Mouse (Mus musculus): ENCODE results near the gene C1qa.

Gene C1qa

DNA sequence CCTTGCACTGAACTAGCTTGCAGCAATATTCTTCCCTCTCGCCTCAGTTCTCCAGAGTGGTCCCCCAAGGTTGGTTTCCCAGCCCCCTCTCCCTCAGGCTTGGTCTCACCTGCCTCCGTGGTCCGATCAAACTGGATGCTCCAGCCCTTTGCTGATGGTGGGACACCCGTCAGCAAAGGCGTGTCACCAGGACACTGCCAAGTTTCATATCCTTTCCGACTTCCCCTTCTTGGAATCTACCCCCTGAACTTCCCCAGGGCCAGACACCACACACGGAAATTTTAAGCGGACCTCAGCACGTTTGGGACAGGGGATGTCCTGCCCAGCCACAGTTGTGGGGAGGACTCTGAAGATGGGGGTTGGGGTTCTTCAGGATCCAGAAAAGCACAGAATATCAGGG, at the start of gene C1qa:
TSS of gene C1qa (minus strand) at position 167 of the 400 bp plus-strand sequence.
- peak; percentile 42 for DNase-seq (ENCODE audit: low read depth, low spot score)

DNA sequence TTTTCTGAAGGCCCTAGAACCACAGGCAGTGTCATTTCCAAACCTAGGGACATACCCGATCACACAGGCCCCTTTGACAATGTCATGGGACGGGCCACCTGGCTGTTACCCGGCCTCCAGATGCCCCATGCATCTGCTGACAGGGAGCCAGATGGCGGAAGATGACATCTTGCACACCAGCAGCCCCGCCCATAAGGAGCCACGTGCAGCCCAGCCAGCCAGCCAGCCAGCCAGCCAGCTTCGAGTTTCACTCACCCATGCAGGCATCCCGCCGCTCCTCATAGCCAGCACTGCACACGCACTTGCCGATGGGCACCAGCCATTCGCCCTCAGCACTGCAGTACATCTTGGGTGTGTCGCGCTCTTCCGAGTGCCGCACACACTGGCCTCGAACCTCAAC, 46.8 kb upstream of the C1qa start:
- no peak for DNase-seq (ENCODE audit: low read depth, low spot score)

DNA sequence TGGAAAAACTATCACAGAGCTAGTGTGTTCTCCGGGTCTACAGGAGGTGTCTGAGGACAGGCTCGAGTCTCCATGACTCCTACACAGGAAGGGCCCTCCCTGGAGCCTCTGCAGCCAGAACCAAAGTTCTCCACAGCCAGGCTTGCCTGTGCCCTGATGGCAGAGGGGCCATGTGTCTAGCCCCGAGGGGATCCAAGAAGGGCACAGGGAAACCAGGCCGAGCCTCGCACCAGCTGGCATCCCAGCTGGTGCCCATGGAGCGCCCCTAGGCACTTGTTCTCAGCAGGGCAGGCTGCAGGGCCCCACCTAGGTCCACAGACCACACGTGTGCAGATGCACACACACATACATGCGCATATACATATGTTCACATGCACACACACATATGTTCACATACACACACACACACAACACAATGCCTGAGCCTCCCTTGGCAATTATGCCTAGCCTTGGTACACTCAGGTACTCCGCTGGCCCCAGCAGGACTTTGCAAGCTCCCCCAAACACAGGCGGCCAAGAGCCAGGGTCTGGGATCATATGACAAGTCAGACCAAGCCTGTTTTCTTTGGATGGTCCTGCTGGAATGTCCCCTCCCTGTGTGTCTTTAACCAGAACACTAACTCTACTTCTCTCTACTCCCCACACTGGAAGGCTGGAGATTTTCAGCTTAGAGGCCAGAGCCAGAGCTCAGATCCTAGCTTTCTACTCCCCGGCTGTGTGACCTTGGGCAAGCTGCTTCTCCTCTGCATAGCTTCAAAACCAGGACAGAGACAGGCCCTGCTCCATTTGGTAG, 46.2 kb upstream of the C1qa start:
- no peak for DNase-seq (ENCODE audit: low read depth, low spot score)

DNA sequence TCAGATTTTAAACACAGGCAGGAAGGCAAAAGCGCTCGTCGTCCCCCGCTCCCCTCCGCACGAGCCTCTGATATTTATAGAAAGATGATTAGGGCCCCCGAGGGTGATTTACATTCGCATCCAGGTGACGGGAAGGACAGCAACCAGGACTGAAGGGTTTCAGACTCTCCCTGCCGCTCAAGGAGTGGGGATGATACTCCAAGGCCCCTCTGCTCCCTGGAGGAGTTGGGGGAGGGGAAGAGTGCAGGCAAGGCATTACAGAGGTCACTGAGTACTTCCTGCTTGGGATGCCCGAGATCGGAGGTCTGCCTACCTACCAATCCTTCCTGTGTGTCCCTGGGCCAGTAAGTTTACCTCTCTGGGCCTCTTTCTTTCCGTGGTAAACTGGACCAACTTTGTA, 44.6 kb upstream of the C1qa start:
- no peak for DNase-seq (ENCODE audit: low read depth, low spot score)

DNA sequence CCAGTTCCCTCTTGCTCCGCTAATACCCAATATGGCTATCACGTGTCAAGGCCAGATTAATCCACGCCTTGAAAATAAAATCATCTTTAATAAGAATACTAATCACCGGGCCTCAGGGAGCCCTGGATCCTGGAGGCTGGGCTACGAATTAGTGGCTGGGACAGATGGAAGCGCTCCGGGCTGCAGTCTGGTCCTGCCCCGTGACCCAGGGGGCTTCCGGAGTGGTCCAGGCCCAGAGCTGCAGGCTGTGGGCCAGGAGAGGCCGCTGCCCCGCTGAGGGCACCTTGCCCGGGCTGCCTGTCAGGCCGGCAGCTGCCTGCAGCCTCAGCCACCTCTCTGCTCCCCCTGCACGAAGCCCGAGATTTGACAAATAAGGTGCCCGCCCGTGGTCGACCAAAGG, 44.2 kb upstream of the C1qa start:
- no peak for DNase-seq (ENCODE audit: low read depth, low spot score)

DNA sequence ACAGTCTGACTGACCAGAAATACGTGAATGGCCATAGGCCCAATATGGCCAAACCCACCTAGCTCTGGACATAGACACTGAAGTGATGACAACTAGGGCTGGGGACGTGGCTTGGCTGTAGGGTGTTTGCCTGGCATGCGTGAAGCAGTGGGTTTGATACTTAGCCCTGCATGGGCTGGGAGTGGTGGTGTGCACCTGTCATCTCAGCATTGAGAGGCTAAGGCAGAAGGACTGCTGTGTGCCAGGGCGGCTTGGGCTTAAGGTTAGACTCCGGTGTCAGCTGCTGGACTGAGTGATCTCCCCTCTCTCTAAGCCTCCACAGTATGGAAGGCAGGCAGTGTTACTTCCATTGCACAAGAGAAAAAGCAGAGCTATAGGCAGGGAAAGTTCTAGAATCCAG, 39.3 kb upstream of the C1qa start:
- DNase-seq (ENCODE audit: low read depth, low spot score): no peak

DNA sequence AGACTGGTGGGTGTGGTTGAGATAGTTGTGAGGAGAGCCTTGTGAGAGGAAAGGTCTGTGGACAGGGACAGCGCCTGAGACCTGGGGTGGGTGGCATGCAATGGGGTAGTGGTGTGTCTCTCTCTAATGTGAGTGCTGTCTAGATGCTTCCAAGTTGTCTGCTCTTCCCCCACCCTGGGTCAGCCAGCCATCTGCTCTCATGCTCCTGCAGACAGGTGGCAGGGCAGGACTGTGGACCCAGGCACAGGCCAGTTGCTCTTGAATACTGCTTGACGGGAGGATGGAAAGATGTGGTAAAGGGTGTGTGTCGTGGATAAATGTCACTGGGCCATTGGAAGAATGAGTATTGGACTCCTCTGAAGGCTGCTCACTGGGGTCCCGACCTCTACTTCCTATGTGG, 38.7 kb upstream of the C1qa start:
- DNase-seq (ENCODE audit: low read depth, low spot score): no peak

DNA sequence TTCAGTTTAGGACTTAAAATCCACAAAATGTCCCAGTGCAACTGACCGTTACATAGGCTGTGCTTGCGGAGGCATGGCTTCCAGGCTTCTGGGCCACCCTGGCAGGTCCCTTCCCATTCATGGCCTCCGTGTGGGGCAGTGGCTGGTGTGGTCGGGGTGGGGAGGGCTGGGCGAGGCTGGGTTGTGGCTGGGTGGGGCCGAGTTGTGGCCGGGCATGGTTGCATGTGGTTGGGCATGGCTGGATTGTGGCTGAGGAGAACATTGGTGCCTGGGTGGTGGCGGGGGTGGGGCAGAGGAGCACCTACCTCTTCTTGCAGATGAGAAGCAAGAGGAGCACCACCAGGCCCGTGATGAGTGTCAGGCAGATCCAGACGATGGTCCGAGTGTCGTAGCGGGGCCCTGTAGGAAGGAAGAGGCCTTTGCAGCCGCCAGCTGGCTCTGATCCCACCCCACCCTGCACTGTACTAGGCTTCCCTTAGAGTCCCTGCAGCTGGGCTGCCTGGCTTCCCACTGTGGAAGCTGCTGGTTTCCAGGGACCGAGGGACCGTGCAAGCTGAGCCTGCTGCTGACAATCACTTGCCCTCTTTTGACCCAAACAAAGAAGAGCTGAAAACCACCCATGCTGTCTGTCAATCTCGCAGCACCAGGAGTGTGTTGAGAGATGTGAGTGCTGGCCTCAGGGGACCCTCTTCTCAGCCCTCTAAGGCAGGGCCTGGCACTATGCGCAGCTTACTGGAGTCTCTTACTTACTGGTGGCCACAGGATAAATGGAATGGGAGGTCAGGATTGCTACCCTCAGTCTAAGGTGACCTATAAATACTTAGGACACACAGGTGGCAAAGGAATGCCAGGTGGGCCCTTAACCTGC, 36.4 kb upstream of the C1qa start:
- DNase-seq (ENCODE audit: low read depth, low spot score): no peak

DNA sequence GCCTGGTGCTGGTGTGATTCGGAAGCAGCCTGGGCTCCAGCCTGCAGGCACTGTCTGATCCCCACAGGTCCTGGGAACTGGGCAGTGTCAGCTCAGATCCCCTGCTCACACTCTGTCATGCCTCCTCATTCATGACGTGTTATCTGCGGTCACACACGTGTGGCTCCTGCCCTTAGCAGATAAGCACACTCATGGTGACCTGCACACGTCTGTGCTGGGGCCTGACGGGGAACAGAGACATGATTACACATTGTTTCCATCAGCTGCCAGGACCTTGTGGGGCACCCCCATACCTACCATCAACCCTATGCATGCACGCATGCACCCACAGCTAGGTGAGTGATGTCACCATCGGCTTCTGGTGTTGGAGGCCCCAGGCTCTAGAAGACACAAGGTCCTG, 31.9 kb upstream of the C1qa start:
- no peak for DNase-seq (ENCODE audit: low read depth, low spot score)

DNA sequence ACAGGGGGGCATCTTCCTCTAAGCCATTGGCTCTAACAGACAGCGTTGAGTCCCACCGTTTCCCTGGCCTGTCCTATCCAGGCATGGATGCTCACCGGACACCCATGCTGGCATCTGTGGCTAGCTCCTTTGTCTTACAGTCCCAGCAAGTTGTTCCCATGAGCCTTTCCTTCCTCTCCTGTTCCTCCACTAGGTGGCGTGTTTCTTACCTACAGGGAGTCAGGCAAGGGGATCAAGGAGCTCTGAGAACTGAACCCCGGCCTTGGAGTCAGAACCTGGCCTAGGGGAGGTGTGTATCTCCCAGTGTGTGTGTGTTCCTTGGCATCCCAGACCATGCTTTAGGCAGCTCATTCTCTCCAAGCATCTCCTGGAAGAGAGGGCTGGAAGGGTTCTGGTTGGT, 30.3 kb upstream of the C1qa start:
- peak; percentile 6 for DNase-seq (ENCODE audit: low read depth, low spot score)

DNA sequence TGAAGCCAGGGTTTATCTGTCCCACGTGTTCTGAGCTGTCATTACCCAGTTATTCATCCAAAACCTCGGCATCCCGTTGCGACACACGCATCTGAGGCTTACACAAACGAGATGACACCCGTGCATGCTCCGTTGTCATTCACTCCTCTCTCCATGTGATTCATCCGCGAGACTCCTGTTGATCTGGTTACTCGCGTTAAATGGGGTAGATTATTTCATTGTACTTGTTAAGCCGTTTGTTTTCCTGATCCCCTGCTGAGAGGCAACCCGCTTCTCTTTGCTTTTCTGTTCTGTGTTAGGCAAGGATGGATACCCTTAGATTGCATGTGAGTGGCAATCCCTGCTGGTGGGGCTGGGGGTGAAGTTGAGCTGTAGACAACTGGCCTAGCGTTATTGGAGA, 27.2 kb upstream of the C1qa start:
- DNase-seq (ENCODE audit: low read depth, low spot score): no peak

DNA sequence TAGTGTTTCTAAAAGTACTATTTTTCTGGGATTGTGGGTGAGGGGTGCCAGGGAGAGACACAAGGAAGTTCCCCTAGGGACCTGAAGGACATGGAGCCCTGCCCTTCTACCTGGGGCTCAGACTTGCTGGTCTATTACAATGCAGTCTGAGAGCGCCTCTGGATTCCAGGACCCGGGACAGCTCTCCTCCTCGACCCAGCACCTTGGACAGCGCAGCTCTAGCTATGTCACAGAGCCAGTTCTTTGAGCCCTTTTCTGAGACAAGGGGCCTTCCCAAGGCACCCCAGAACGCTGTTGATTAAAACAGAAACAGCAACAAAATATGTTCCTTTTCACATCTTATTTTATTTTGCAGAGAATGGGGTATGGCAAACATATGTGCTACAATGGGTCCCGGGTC, 25.9 kb upstream of the C1qa start:
- DNase-seq (ENCODE audit: low read depth, low spot score): peak; percentile 14

DNA sequence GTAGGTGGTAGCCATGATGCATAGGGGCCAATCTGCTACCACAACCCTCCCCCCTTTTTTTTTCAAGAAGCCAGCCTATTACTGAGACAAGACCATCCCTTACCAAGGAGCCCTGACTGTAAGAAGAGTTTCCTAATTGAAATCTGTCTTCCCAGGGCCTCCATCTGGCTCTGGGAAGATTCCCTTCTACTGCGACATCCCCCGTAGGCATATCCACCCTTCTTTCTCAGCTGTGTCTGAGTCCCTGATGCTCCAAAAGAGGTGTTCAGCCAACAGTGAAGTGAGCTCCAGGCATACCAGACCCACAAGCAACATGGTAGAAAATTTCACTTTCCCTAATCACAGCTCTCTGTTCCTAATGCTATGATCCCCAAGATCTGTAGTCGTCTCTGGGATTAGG, 20.9 kb upstream of the C1qa start:
- no peak for DNase-seq (ENCODE audit: low read depth, low spot score)

DNA sequence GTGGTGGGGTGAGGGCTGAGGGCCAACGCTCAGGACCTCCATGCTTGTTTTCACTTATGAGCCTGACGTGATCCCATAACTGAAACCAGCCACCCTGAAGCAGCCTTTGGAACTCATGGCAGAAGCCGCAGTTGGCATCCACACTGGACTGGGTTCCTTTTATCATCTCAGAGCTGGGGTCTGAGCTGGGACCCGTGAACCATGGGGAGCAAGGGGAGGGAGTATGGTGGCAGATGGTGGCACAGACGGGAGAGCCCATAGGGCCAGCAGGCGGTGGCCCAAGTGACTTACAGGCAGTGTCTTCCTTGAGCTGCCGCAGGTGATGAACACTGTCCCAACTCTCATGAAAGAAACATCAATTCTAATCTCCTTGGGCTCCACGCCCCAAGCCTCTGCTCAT, 20.2 kb upstream of the C1qa start:
- DNase-seq (ENCODE audit: low read depth, low spot score): no peak

DNA sequence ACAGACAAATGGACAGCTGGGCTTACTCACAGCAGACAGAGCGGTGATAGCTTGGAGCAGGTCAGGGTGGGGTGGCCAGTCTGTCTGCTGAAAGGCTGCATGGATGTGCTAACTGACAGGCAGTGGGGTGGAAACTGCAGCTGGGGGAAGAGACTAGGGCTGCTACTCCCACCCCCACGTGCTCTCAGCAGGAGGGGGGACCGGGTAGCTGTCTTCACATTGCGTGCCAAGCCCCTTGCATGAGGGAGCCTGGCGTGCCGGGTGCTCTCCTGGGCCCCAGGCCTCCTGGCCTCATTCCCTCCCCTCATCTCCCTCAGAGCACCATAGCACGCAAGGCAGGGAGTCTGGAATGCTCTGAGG, 18.5 kb upstream of the C1qa start:
- DNase-seq (ENCODE audit: low read depth, low spot score): no peak

DNA sequence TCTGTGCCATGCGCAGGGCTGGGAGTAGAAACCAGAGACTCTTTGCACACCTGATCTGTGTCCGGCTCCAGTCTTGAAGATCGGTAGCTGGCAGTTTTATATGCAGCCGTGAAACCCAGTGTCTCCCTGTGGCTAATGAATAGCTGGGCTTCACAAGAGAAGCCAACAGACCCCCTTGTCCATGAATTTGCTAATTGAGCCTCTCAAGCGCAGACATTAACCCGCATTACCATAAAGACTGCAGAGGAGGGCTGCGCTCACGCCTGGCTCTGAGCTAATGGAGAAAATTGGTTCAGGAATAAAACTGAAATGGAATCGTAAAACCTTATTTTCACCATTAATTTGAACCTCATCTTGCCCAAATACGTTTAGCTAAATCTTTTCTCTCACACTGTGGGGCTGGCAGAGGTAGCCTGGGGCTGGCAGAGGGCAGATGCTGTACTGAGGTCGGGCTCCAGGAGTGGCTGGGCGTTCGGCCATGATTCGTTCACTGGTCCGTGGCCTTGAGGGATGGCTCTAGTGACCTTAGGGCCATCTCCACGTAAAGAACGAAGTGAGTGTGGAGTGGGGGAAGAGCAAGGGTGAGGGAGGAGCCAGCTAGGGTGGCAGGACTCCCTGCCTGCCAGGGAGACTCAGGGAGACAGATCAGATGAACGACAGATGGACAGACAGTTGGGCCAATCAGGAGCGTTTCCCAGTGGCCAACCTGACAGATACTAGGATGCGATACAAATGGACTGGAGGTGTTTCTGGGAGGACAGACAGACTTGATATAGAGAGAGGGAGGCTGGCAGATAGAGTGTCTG, 18.0 kb upstream of the C1qa start:
- no peak for DNase-seq (ENCODE audit: low read depth, low spot score)

DNA sequence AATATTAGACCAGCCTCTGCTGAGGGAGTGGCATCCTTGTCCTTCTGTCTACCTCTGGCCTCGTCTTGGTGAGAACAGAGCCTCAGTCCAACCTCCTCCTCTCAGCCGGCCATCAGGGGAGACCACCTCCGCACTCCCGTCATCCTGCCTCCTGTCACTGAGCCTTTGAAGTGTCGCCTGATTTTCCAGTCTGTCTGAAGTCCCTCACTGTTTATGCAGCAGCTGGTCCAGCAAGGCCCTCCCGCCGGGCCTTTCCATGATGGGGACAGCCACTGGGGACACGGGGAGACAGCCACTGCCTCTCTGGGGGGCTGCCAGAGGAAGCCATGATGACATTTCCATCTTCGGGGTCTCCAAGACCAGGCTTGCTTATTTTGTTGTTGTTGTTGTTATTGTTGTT, 14.2 kb upstream of the C1qa start:
- DNase-seq (ENCODE audit: low read depth, low spot score): no peak

DNA sequence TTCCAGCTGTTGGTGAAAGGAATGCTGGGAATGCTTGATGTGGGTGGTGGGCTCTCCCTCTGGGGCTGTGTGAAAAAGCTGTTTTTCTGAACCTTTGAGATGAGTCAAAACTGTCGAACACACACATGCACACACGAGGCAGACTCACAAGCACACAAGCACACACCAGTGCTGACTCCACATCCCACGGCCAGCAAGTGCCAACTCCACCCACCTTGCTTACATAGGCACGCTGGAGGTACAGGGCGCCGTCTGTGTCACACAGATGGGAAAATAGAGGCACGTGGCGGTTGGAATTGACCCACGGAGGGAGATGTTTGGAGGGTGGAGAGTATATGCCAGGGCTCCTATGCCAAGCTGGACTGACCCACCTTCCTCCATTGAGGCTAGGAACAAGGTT, 13.2 kb upstream of the C1qa start:
- DNase-seq (ENCODE audit: low read depth, low spot score): no peak

DNA sequence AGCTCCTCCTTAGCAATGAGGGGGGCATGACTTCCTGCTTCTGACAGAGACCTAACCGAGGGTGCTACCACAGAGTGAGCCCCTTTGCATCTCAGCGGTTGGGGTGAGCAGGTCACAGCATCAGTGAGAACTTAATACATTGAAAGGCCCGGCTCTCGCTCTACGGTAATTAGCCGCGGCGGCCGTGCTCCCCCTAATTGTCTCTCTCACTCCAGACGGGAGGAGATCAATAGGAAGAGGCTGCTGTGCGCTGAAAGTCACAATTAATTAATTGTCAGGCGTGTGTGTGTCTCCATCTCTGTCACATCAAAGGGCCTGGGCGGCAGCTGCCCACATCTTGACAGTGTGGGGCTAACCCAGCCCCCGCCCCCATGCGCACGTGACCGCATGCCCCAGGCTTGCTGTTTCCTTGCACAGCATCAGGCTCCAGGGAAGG, 12.6 kb upstream of the C1qa start:
- no peak for DNase-seq (ENCODE audit: low read depth, low spot score)

DNA sequence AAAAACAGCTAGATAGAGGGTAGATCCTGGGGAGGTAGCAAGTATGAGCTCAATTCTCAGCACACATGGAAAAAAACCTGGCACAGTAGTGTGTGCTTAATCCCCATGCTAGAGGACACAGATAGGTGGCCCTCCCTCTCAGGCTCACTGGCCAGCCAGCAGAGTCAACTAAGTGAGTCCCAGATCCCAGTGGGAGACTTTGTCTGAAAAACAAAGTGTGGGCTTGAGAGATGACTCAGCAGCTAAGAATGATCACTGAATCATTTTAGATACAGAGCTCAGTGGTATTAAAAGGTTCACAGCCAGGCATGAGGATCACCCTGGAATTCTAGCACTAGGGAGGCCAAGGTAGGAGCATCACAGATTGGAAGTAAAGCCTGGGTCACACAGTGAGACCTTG, 9.2 kb upstream of the C1qa start:
- no peak for DNase-seq (ENCODE audit: low read depth, low spot score)

DNA sequence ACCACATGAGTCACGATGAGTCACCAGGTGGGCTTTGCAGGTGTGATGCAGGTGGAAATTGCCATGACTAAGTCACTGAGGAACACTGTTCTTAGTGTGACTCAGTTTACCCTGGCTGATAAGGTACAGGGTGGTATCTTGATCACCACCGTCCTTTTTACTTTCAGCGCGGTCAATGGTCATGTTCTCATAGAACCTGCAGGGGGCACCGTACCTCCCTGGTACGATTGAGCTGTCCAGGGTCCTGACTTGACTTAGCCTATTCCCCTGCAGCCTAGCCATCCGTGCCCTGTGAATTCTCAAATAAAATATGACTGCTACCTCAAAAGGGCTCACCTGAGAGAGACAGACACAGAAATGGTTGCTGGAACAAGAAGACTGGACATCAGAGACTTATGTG, 8.4 kb upstream of the C1qa start:
- peak; percentile 31 for DNase-seq (ENCODE audit: low read depth, low spot score)

All from skeletal muscle tissue, adult 2 months (tissue).